Mouse (Mus musculus) MEL (cell line): ENCODE data around the gene 1700010B08Rik. TPM values are rescaled to one million over a fixed set of nuclear protein-coding genes. Genes with fewer than 3 reads are reported as not detected.

Experiments
- DNase-seq: peaks from one replicate; pipeline ENCODE4 v3.0.0; 2011; ENCODE audit warnings: low read depth, low spot score
- H3K27ac ChIP-seq: 2 replicates; pipeline ENCODE4 v1.5.1; 2012; ENCODE audit warnings: low read depth, mild to moderate bottlenecking, control low read depth, low read length, moderate library complexity; ENCODE audit not compliant: control insufficient read depth
- H3K27me3 ChIP-seq, 2 experiments: fragments of 150-350 bp in 1 of 2; sonication (generic) in 1 of 2; 2 replicates each; pipeline ENCODE4 v1.6.1; 2012; ENCODE audit warnings: low read length in 2 of 2, mild to moderate bottlenecking in 2 of 2, improper control_type of control experiment in 1 of 2, moderate library complexity in 1 of 2; ENCODE audit not compliant: insufficient read depth in 2 of 2, control insufficient read depth in 1 of 2
- H3K36me3 ChIP-seq, 2 experiments: 2 replicates each; pipeline ENCODE4 v1.6.1; 2012 to 2014; ENCODE audit warnings: low read length in 2 of 2, improper control_type of control experiment in 1 of 2, inconsistent platforms in 1 of 2, mild to moderate bottlenecking in 1 of 2; ENCODE audit not compliant: insufficient read depth in 2 of 2, control insufficient read depth in 1 of 2
- H3K4me1 ChIP-seq, 2 experiments: fragments of 150-350 bp in 1 of 2; sonication (generic) in 1 of 2; 2 replicates each; pipeline ENCODE4 v1.6.1; 2012; ENCODE audit warnings: low read length in 2 of 2, improper control_type of control experiment in 1 of 2, mild to moderate bottlenecking in 1 of 2; ENCODE audit not compliant: insufficient read depth in 2 of 2, control insufficient read depth in 1 of 2
- H3K4me3 ChIP-seq, 2 experiments: fragments of 150-350 bp in 1 of 2; sonication (generic) in 1 of 2; 2 replicates each; pipeline ENCODE4 v1.5.1; 2012; ENCODE audit warnings: low read depth in 2 of 2, low read length in 2 of 2, mild to moderate bottlenecking in 2 of 2, moderate library complexity in 2 of 2, control low read depth in 1 of 2, improper control_type of control experiment in 1 of 2; ENCODE audit not compliant: control insufficient read depth in 1 of 2, insufficient read depth in 1 of 2
- H3K79me2 ChIP-seq: 2 replicates; pipeline ENCODE4 v1.6.1; 2012; ENCODE audit warnings: mild to moderate bottlenecking, low read length, moderate library complexity; ENCODE audit not compliant: control insufficient read depth, poor library complexity, insufficient read depth
- H3K9ac ChIP-seq: 2 replicates; pipeline ENCODE4 v1.6.1; 2012; ENCODE audit warnings: low read depth, mild to moderate bottlenecking, control low read depth, low read length, moderate library complexity; ENCODE audit not compliant: control insufficient read depth, poor library complexity, severe bottlenecking
- H3K9me3 ChIP-seq: fragments of 150-350 bp; sonication (generic); replicated peaks from 2 replicates; pipeline ENCODE4 v1.6.1; 2012; ENCODE audit warnings: mild to moderate bottlenecking, low read length, improper control_type of control experiment, moderate library complexity; ENCODE audit not compliant: insufficient read depth
- CTCF ChIP-seq, 3 experiments: IDR thresholded peaks in 2 of 3; conservative IDR thresholded peaks in 1 of 3; 2 replicates each; pipeline ENCODE4 v1.5.1; 2011 to 2012; ENCODE audit warnings: low read length in 3 of 3, low read depth in 2 of 3, mild to moderate bottlenecking in 2 of 3, improper control_type of control experiment in 1 of 3, inconsistent platforms in 1 of 3, mixed read lengths in 1 of 3, moderate library complexity in 1 of 3; ENCODE audit not compliant: control insufficient read depth in 1 of 3, insufficient read depth in 1 of 3, poor library complexity in 1 of 3, severe bottlenecking in 1 of 3
- E2F4 ChIP-seq: IDR thresholded peaks from 2 replicates; pipeline ENCODE4 v1.6.1; 2011; ENCODE audit warnings: low read depth, low read length, improper control_type of control experiment, borderline replicate concordance
- ELF1 ChIP-seq: IDR thresholded peaks from 2 replicates; pipeline ENCODE4 v1.6.1; 2014; ENCODE audit warnings: low read depth, mild to moderate bottlenecking, inconsistent platforms, low read length, improper control_type of control experiment, moderate library complexity
- EP300 ChIP-seq, 2 experiments: IDR thresholded peaks; 2 replicates each; pipeline ENCODE4 v1.6.1; 2011; ENCODE audit warnings: improper control_type of control experiment in 2 of 2, low read length in 2 of 2, low read depth in 1 of 2, mild to moderate bottlenecking in 1 of 2
- ETS1 ChIP-seq: IDR thresholded peaks from 2 replicates; pipeline ENCODE4 v1.6.1; 2012; ENCODE audit warnings: low read depth, mild to moderate bottlenecking, inconsistent platforms, low read length, improper control_type of control experiment, moderate library complexity
- GABPA ChIP-seq: IDR thresholded peaks from 2 replicates; pipeline ENCODE4 v1.6.1; 2012; ENCODE audit warnings: low read depth, mild to moderate bottlenecking, inconsistent platforms, low read length, improper control_type of control experiment, moderate library complexity
- GATA1 ChIP-seq: IDR thresholded peaks from 2 replicates; pipeline ENCODE4 v1.6.1; 2011; ENCODE audit warnings: low read depth, low read length, improper control_type of control experiment
- JUND ChIP-seq: IDR thresholded peaks from 2 replicates; pipeline ENCODE4 v1.6.1; 2011; ENCODE audit warnings: low read depth, mild to moderate bottlenecking, improper control_type of control experiment, low read length
- KAT2A ChIP-seq: conservative IDR thresholded peaks from 2 replicates; pipeline ENCODE4 v1.6.1; 2012; ENCODE audit warnings: low read depth, low read length, improper control_type of control experiment, inconsistent platforms
- MAX ChIP-seq: IDR thresholded peaks from 2 replicates; pipeline ENCODE4 v1.6.1; 2011; ENCODE audit warnings: low read length, improper control_type of control experiment
- MXI1 ChIP-seq: IDR thresholded peaks from 2 replicates; pipeline ENCODE4 v1.6.1; 2011; ENCODE audit warnings: mild to moderate bottlenecking, low read depth, low read length, improper control_type of control experiment
- MYC ChIP-seq: IDR thresholded peaks from 2 replicates; pipeline ENCODE4 v1.6.1; 2011; ENCODE audit warnings: low read depth, mild to moderate bottlenecking, low read length, improper control_type of control experiment, moderate library complexity
- NRF1 ChIP-seq: IDR thresholded peaks from 2 replicates; pipeline ENCODE4 v1.6.1; 2014; ENCODE audit warnings: low read depth, mild to moderate bottlenecking, inconsistent platforms, low read length, improper control_type of control experiment, moderate library complexity; ENCODE audit not compliant: poor library complexity, insufficient read depth, severe bottlenecking
- POLR2AphosphoS5 ChIP-seq: IDR thresholded peaks from 2 replicates; pipeline ENCODE4 v1.6.1; 2012; ENCODE audit warnings: low read depth, borderline replicate concordance, mild to moderate bottlenecking, inconsistent platforms, low read length, moderate library complexity, mixed read lengths
- RAD21 ChIP-seq: IDR thresholded peaks from 2 replicates; pipeline ENCODE4 v1.6.1; 2011; ENCODE audit warnings: mild to moderate bottlenecking, low read depth, low read length, improper control_type of control experiment
- RCOR1 ChIP-seq: IDR thresholded peaks from 2 replicates; pipeline ENCODE4 v1.6.1; 2012; ENCODE audit warnings: low read depth, mild to moderate bottlenecking, inconsistent platforms, low read length, improper control_type of control experiment
- SMC3 ChIP-seq: IDR thresholded peaks from 2 replicates; pipeline ENCODE4 v1.6.1; 2011; ENCODE audit warnings: low read depth, low read length, improper control_type of control experiment
- TBP ChIP-seq: IDR thresholded peaks from 2 replicates; pipeline ENCODE4 v1.8.0; 2011; ENCODE audit warnings: low read depth, low read length, improper control_type of control experiment
- USF1 ChIP-seq: IDR thresholded peaks from 2 replicates; pipeline ENCODE4 v1.6.1; 2014; ENCODE audit warnings: low read depth, mild to moderate bottlenecking, inconsistent platforms, low read length, improper control_type of control experiment, moderate library complexity
- USF2 ChIP-seq, 2 experiments: IDR thresholded peaks; 2 replicates each; pipeline ENCODE4 v1.6.1; 2011 to 2012; ENCODE audit warnings: improper control_type of control experiment in 2 of 2, low read length in 2 of 2, borderline replicate concordance in 1 of 2, inconsistent platforms in 1 of 2, low read depth in 1 of 2, mild to moderate bottlenecking in 1 of 2; ENCODE audit not compliant: insufficient read depth in 1 of 2
- ZC3H11A ChIP-seq: IDR thresholded peaks from 2 replicates; pipeline ENCODE4 v1.6.1; 2012; ENCODE audit warnings: low read depth, mild to moderate bottlenecking, inconsistent platforms, low read length, improper control_type of control experiment
- ZMIZ1 ChIP-seq: IDR thresholded peaks from 2 replicates; pipeline ENCODE4 v1.6.1; 2012; ENCODE audit warnings: low read depth, mild to moderate bottlenecking, inconsistent platforms, low read length, improper control_type of control experiment, moderate library complexity
- ZNF384 ChIP-seq: IDR thresholded peaks from 2 replicates; pipeline ENCODE4 v1.6.1; 2012; ENCODE audit warnings: low read depth, mild to moderate bottlenecking, inconsistent platforms, low read length, improper control_type of control experiment
- polyA plus RNA-seq, 2 experiments: library from polyadenylated mRNA; stranded (reverse) in 1 of 2; unstranded in 1 of 2; fragments of >175 nt in 1 of 2; fragments of >200 nt in 1 of 2; gene quantifications; 2 replicates each; pipeline versions ENCODE4 v1.2.1 to v1.2.4; 2012; ENCODE audit warnings: low replicate concordance in 2 of 2, low read depth in 1 of 2; ENCODE audit not compliant: insufficient read length in 2 of 2, insufficient read depth in 1 of 2, missing spikeins in 1 of 2
- total RNA-seq: library from RNA; depleted of rRNA; stranded (reverse); fragments of 300-350 nt; gene quantifications from 2 replicates; pipeline ENCODE4 v1.2.3, GENCODE M21; 2012

The 1700010B08Rik gene
- total and polyA plus RNA-seq, 3 experiments = not detected

GRCm38 (mm10) chr2:173742090-173742489, 22.9 kb downstream of the 1700010B08Rik start:
- Histone ChIP-seq H3K79me2 (peaks cover 81% of the 10 kb centered on the region), H3K36me3 (peaks cover 2 to 4% of the 10 kb centered on the region in 2 experiments; a peak in 3 of 4 replicates), H3K4me1 (peaks cover 2 to 14% of the 10 kb centered on the region in 2 experiments), H3K27ac (no peak overlapping the region), H3K9me3 (no peaks in the 10 kb centered on the region), H3K9ac (no peak overlapping the region), H3K4me3 (no peak overlapping the region), H3K27me3 (no peaks in the 10 kb centered on the region)
- TF ChIP-seq ZC3H11A (no peak), MXI1 (no peak), RCOR1 (no peak), KAT2A (no peak)
- no peak for DNase-seq

DNA sequence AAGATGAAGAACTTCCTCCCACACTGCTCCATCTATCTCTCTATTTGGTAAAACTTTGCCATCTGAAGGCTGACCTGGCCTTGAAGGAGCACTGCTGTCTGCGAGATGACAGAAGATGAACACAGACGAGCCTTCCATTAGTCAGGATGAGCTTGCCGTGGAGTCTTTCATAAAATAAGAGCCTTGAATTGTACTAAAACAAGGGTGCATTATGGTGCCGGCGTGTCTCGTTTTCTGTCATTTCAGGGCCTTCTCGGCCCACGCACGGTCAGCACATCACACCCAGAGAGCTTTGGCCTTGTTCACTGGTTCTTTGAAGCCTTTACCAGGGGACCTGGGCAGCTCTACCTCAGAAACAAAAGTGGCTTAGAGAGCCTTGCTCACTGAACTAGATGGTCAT, 23.5 kb downstream of the 1700010B08Rik start:
- H3K9me3 ChIP-seq = no peaks in the 10 kb centered on the region
- H3K27ac ChIP-seq = no peak overlapping the region
- no peak for TF ChIP-seq USF1
- TF ChIP-seq EP300 (IDR thresholded peaks at IDR 0.05; ENCODE audit: low read depth in 1 of 2, low read length in 2 of 2) = no peak
- TF ChIP-seq SMC3 = no peak
- no peak for TF ChIP-seq RAD21
- no peak for TF ChIP-seq ZNF384
- TF ChIP-seq GATA1 = no peak
- TF ChIP-seq ELF1 = no peak
- no peak for TF ChIP-seq ZMIZ1
- TF ChIP-seq POLR2AphosphoS5 = no peak
- no peak for TF ChIP-seq MYC
- no peak for TF ChIP-seq CTCF (IDR thresholded peaks at IDR 0.05 in 2 of 3, conservative IDR thresholded peaks at IDR 0.05 in 1 of 3; ENCODE audit: control insufficient read depth in 1 of 3, insufficient read depth in 1 of 3, low read depth in 2 of 3, low read length in 3 of 3, poor library complexity in 1 of 3, severe bottlenecking in 1 of 3)
- no peak for TF ChIP-seq ETS1
- no peak for TF ChIP-seq TBP
- TF ChIP-seq USF2 (IDR thresholded peaks at IDR 0.05; ENCODE audit: borderline replicate concordance in 1 of 2, insufficient read depth in 1 of 2, low read depth in 1 of 2, low read length in 2 of 2) = no peak
- TF ChIP-seq MAX = no peak
- TF ChIP-seq E2F4 = no peak
- no peak for TF ChIP-seq NRF1
- TF ChIP-seq GABPA = no peak
- no peak for TF ChIP-seq JUND
- TF ChIP-seq, all 39 proteins: peak for 0
- Histone ChIP-seq H3K27me3 (no peaks in the 10 kb centered on the region), H3K79me2 (peaks cover 84% of the 10 kb centered on the region), H3K4me3 (no peak overlapping the region), H3K4me1 (peaks cover 2 to 14% of the 10 kb centered on the region in 2 experiments), H3K9ac (no peak overlapping the region), H3K36me3 (peaks cover 2 to 4% of the 10 kb centered on the region in 2 experiments; a peak in 2 of 4 replicates)
- DNase-seq = no peak
